Mouse (Mus musculus): ENCODE data around the gene Cyyr1. TPM values are rescaled to one million over a fixed set of nuclear protein-coding genes. Genes with fewer than 3 reads are reported as not detected.

Gene Cyyr1
- polyA plus RNA-seq, 2 experiments from 2014 or later: not detected

DNA sequence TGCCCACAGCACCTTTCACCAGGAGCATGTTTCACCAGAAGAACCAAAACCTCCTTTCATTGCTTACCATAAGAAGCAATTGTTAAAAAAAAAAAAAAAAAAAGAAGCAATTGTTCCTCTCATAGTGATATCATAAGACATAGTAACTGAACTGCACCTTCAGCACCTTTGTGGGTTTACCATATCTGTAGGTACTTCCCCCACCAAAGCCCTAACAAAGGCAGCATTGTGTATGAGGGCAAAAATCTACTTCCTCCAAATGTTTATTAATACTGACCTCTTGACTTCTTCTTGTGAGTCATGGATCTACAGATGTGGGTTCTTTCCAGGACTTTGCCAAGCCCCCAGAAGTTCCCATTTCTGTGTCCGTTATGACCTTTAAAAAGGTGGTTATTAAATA, 98.2 kb downstream of the Cyyr1 start:
- no peak for ATAC-seq

DNA sequence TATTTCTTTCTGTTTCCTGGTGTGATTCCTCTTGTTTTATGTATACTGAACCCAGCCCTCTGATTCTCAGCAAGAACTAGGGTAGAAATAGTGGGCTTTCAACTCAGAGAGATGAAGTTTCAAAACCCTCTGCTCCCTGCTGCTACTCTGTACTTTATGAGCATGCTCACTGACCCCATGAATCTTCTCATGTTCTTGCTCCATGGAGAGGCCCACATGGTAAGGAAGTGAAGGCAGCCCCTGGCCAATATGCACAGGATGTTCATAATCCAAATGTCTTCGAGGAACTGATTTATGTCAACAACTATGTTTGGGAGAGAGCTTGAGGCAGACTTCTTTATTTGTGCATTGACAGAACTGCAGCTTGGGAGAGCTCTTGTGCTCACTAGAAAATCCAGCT, 106.9 kb downstream of the Cyyr1 start:
- no peak for ATAC-seq

DNA sequence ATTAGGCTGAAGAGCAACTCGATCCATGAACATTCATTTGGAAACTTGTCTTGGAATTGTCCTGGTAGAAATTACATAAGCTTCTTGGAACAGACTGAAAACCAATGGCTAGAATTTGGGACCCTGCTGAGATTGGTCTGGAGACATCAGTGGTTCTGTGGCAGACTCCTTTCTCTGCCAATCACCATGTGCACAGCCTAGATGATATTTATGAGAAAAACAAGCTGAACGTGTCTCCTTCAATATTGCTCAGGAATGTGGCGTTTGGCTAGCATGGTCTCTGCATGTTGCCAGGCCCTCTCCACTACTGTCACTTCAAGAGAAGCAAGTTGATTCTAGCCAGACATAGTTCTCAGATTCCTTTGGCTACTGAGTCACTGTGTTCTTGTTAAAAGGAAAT, 107.4 kb downstream of the Cyyr1 start:
- no peak for ATAC-seq

DNA sequence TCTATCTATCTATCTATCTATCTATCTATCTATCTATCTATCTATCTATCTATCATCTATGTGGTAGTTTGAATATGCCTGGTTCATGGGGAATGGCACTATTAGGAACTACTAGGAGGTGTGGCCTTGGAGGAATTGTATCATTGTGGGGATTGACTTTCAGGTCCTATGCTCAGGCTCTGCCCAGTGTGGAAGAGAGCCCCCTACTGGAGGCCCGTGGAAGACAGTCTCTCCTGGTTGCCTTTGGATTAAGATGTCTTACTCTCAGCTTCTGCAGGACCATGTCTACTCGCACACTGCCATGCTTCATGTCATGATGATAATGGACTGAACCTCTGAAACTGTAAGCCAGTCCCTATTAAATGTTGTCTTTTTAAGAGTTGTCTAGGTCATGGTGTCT, 117.8 kb downstream of the Cyyr1 start:
- no peak for ATAC-seq

DNA sequence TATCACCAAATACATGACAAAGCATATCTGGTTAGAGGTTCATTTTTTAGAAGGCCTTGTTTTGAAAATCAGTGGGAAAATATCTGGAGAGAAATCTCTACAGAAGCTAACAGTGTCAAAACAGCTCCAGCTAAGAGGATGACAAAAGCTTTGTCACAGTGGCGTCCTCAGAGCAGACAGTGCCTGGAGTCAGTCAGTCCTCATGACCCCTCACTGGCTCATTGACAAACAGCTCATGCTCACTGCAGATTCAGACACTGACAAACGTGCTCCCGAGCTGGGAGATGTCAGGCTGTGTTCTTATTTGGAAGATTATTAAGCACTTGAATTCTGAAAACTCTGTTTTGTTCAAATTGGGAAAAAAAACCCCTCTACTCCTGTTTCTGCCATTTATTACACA, 124.0 kb downstream of the Cyyr1 start:
- no peak for ATAC-seq

DNA sequence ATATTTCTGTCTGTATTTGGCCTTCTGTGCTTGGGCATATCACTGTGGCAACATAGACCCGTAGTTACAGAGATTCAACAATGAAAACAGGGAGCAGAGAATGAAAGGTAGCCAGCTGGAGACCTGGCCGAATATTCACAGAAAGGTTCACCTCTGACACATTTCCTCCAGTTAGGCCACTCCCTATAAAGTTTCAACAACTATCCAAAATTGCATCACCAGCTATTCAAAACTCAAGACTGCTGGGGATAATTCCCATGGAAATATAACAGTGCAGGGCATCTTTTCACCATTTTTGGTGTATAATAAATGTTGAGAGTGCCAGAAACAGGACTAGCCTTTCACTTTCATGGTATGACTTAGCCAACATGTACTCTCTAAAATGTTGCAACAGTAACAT, 130.3 kb downstream of the Cyyr1 start:
- ATAC-seq: no peak

DNA sequence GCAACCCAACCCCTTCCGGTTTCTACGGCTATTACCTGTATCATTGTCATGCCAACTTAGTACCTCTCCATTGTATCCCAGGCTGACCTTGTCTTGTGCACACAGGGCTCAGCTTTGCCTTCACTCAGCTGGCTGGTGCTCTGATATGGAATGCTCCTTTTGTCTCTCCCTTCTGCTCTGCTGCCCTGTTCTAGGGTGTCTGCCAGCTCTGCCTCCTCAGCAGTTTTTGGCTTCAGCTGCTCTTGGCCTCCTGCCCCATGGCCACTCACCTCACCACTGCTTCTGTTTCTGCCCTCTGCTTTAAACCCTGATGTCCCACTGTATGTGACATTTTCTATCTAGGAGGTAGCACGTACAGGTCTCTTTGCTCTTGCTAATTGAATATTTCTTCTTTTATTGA, 137.8 kb downstream of the Cyyr1 start:
- ATAC-seq: no peak

DNA sequence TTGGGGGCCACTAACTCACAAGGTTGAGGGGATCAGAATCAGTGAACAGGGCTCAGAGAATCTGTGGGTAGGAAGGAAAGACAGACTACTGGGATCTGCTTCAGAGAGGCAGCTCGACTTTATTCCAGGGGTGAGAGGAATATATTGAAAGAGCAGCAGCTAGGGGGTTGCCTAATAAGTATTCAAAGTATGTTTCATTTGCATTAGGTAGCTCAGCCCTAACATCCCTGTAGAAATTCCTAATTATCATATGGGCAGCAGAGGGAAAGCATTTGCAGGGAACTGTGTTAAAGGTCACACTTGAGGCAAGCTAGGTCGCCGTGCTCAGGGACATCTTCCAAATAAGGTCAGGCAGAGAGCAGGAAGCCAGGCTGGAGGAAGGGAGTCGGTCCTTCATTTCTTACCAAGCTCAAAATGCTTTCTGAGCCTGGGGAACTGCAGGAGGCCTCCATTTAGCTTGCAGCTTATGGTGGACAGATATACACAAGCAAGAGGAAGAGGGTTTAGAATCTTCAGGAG, 159.7 kb downstream of the Cyyr1 start:
- no peak for ATAC-seq

DNA sequence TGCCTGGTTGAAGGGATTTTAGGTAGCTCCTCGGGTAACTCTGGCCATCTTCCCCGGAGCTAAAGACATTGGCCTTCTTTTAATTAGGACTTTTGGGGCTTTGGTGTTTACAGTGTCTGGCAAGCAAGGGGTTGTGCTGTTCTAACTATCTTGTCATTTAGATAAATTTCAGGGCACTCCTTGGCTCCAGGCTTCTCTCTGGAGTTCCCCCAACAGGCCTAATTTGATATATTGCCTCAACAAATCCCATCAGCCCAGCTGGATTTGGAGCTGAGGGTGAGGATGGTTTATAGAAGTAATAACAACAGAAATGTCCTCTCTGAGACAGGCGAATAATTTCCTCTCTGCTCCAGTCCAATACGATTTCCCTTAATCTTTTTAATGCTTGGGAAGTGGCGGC, 166.4 kb downstream of the Cyyr1 start:
- ATAC-seq: no peak

Other genes with a start within 250 kb of the Cyyr1 start
- gene Adamts1, start 249.7 kb upstream of the Cyyr1 start, polyA plus RNA-seq (2017; shearing (Covaris generic)): not detected